Mouse (Mus musculus) embryonic fibroblast, embryonic 13.5 days (primary cell): ENCODE results near the gene Zfp263. TPM values are rescaled to one million over a fixed set of nuclear protein-coding genes. Genes with fewer than 3 reads are reported as not detected.

Experiments used
- H3K27ac ChIP-seq: 2 replicates; pipeline ENCODE4 v1.5.1; 2012; ENCODE audit warnings: low read length, control low read depth, inconsistent platforms; ENCODE audit not compliant: insufficient read depth
- H3K4me1 ChIP-seq: 2 replicates; pipeline ENCODE4 v1.6.1; 2011; ENCODE audit warnings: low read length; ENCODE audit not compliant: control insufficient read depth, insufficient read depth
- H3K4me3 ChIP-seq: 2 replicates; pipeline ENCODE4 v1.5.1; 2011; ENCODE audit warnings: mild to moderate bottlenecking, control low read depth, low read length; ENCODE audit not compliant: insufficient read depth
- CTCF ChIP-seq: IDR thresholded peaks from 2 replicates; pipeline ENCODE4 v1.5.1; 2011; ENCODE audit warnings: mild to moderate bottlenecking, control low read depth, low read length, moderate library complexity, borderline replicate concordance; ENCODE audit not compliant: insufficient read depth
- POLR2A ChIP-seq: IDR thresholded peaks from 2 replicates; pipeline ENCODE4 v1.6.1; 2011; ENCODE audit warnings: low read depth, mild to moderate bottlenecking, control low read depth, low read length, moderate library complexity
- polyA plus RNA-seq: library from polyadenylated mRNA; stranded (reverse); fragments of >200 nt; gene quantifications from 2 replicates; pipeline ENCODE4 v1.2.4, GENCODE M21; 2011; ENCODE audit warnings: low read depth; ENCODE audit not compliant: missing spikeins, insufficient read length

Zfp263 gene
- polyA plus RNA-seq, 1 experiment: 16.9 TPM

GRCm38 (mm10) chr16:3742466-3742865 lies 1.4 kb upstream of the Zfp263 start:
- TF ChIP-seq CTCF: no peak
- TF ChIP-seq POLR2A: no peak
- H3K27ac ChIP-seq: no peak overlapping the region
- H3K4me1 ChIP-seq: no peaks in the 10 kb centered on the region
- no peak overlapping the region for H3K4me3 ChIP-seq

GRCm38 (mm10) chr16:3744186-3744700 lies 350 bp downstream of the Zfp263 start:
- peak overlapping the region; percentile 99 for H3K4me3 ChIP-seq
- TF ChIP-seq CTCF (no peak), POLR2A (no peak)
- no peaks in the 10 kb centered on the region for H3K4me1 ChIP-seq
- peak overlapping the region; percentile 50 for H3K27ac ChIP-seq

- H3K4me3 ChIP-seq: peak overlapping the region; percentile 99
- H3K4me1 ChIP-seq: no peaks in the 10 kb centered on the region
- TF ChIP-seq POLR2A (no peak), CTCF (no peak)
- H3K27ac ChIP-seq: no peak overlapping the region
These were observed 1.8 kb downstream of the Zfp263 start for GRCm38 (mm10) chr16:3745656-3746055.

- no peaks in the 10 kb centered on the region for H3K4me1 ChIP-seq
- no peak for TF ChIP-seq CTCF
- no peak for TF ChIP-seq POLR2A
- H3K4me3 ChIP-seq: no peak overlapping the region
- no peak overlapping the region for H3K27ac ChIP-seq
These were observed 5.1 kb downstream of the Zfp263 start for GRCm38 (mm10) chr16:3748976-3749375.

GRCm38 (mm10) chr16:3771603-3772002 lies 27.7 kb downstream of the Zfp263 start:
- H3K4me3 ChIP-seq: no peak overlapping the region
- H3K4me1 ChIP-seq: no peaks in the 10 kb centered on the region
- TF ChIP-seq CTCF: no peak
- TF ChIP-seq POLR2A: no peak
- H3K27ac ChIP-seq: no peak overlapping the region

- TF ChIP-seq CTCF (no peak), POLR2A (no peak)
- no peak overlapping the region for H3K4me3 ChIP-seq
- H3K4me1 ChIP-seq: no peaks in the 10 kb centered on the region
- H3K27ac ChIP-seq: no peak overlapping the region
These were observed 32.5 kb downstream of the Zfp263 start for GRCm38 (mm10) chr16:3776365-3776764.

GRCm38 (mm10) chr16:3777986-3778385 lies 34.1 kb downstream of the Zfp263 start:
- TF ChIP-seq CTCF (no peak), POLR2A (no peak)
- Histone ChIP-seq H3K4me1 (no peaks in the 10 kb centered on the region), H3K27ac (no peak overlapping the region), H3K4me3 (no peak overlapping the region)

- H3K27ac ChIP-seq: no peak overlapping the region
- TF ChIP-seq POLR2A (no peak), CTCF (no peak)
- H3K4me1 ChIP-seq: no peaks in the 10 kb centered on the region
- H3K4me3 ChIP-seq: no peak overlapping the region
These were observed 37.3 kb downstream of the Zfp263 start for GRCm38 (mm10) chr16:3781237-3781636.

- no peak overlapping the region for H3K27ac ChIP-seq
- H3K4me1 ChIP-seq: no peaks in the 10 kb centered on the region
- no peak overlapping the region for H3K4me3 ChIP-seq
- no peak for TF ChIP-seq POLR2A
- TF ChIP-seq CTCF: no peak
These were observed 44.5 kb downstream of the Zfp263 start for GRCm38 (mm10) chr16:3788394-3788793.

Other genes starting within 250 kb of the Zfp263 start
- not detected in 2 replicates for gene Olfr161, start 153.1 kb upstream of the Zfp263 start, polyA plus RNA-seq
- gene Mefv, start 26.0 kb upstream of the Zfp263 start, polyA plus RNA-seq: not detected in 2 replicates
- not detected in 2 replicates for gene Olfr15, start 86.8 kb downstream of the Zfp263 start, polyA plus RNA-seq
- gene Zfp174, start 103.2 kb downstream of the Zfp263 start, polyA plus RNA-seq: 1.5 and 1.8 TPM in 2 replicates
- 47.7 and 62.9 TPM in 2 replicates for gene Naa60, start 128.3 kb downstream of the Zfp263 start, polyA plus RNA-seq
- 9.8 TPM in 2 replicates for gene Zfp597, start 140.5 kb downstream of the Zfp263 start, polyA plus RNA-seq
- not detected in 2 replicates for gene Gm20695, start 140.6 kb downstream of the Zfp263 start, polyA plus RNA-seq
- 1.6 and 2.0 TPM in 2 replicates for gene 1700037C18Rik, start 164.6 kb downstream of the Zfp263 start, polyA plus RNA-seq
- gene Cluap1, start 164.7 kb downstream of the Zfp263 start, polyA plus RNA-seq: 12.4 and 14.8 TPM in 2 replicates
- gene Nlrc3, start 232.5 kb downstream of the Zfp263 start, polyA plus RNA-seq: 0.84 and 1.9 TPM in 2 replicates